Mouse (Mus musculus) lung, postnatal 0 days (tissue): ENCODE data around the gene Myo9a. TPM values are rescaled to one million over a fixed set of nuclear protein-coding genes. Genes with fewer than 3 reads are reported as not detected.
"Not testable (repeated sequence)": the region's sequence is repeated elsewhere in the genome, so short reads cannot be mapped to it uniquely, and the experiment has no call there.

Experiments used
- ATAC-seq: fragments of 200-750 bp; cut with Nextera tagmentation; 2 replicates; pipeline ENCODE4 v1.8.0; 2017; ENCODE audit warnings: moderate library complexity
- DNase-seq: peaks from one replicate; pipeline ENCODE4 v3.0.0-alpha.2; 2016; ENCODE audit warnings: low spot score
- H3K27ac ChIP-seq: fragments of 300-500 bp; sonication (generic); 2 replicates; pipeline ENCODE4 v1.5.1; 2014; ENCODE audit warnings: antibody characterized with exemption, mild to moderate bottlenecking, low read length, mixed read lengths
- H3K27me3 ChIP-seq: fragments of 300-500 bp; sonication (generic); replicated peaks from 2 replicates; pipeline ENCODE4 v1.6.1; 2014; ENCODE audit warnings: low read length, mixed read lengths; ENCODE audit not compliant: insufficient read depth
- H3K36me3 ChIP-seq: fragments of 300-500 bp; sonication (generic); 2 replicates; pipeline ENCODE4 v1.6.1; 2014; ENCODE audit warnings: low read length, mixed read lengths; ENCODE audit not compliant: insufficient read depth
- H3K4me1 ChIP-seq: fragments of 300-500 bp; sonication (generic); 2 replicates; pipeline ENCODE4 v1.6.1; 2014; ENCODE audit warnings: antibody characterized with exemption, low read depth, low read length, mixed read lengths; ENCODE audit not compliant: insufficient read depth
- H3K4me2 ChIP-seq: fragments of 300-500 bp; sonication (generic); replicated peaks from 2 replicates; pipeline ENCODE4 v1.6.1; 2014; ENCODE audit warnings: low read depth, mild to moderate bottlenecking, low read length, moderate library complexity, mixed read lengths
- H3K4me3 ChIP-seq: fragments of 300-500 bp; sonication (generic); 2 replicates; pipeline ENCODE4 v1.5.1; 2014; ENCODE audit warnings: low read depth, low read length
- H3K9ac ChIP-seq: fragments of 300-500 bp; sonication (generic); replicated peaks from 2 replicates; pipeline ENCODE4 v1.6.1; 2014; ENCODE audit warnings: low read depth, mild to moderate bottlenecking
- H3K9me3 ChIP-seq: fragments of 300-500 bp; sonication (generic); 2 replicates; pipeline ENCODE4 v1.6.1; 2016; ENCODE audit warnings: low read length, mixed read lengths
- CTCF ChIP-seq: IDR thresholded peaks from 2 replicates; pipeline ENCODE4 v1.5.1; 2016; ENCODE audit warnings: antibody characterized with exemption, mild to moderate bottlenecking
- EP300 ChIP-seq: IDR thresholded peaks from 2 replicates; pipeline ENCODE4 v1.6.1; 2016; ENCODE audit warnings: antibody characterized with exemption, mild to moderate bottlenecking, control low read depth
- WGBS: fragments of 180-500 bp; shearing (Covaris S2); extraction: QIAGEN DNeasy Blood & Tissue Kit; methylation state at CpG from one replicate; pipeline ENCODE4 v1.1.7; 2014; 5-methylcytosine and 5-hydroxymethylcytosine counted together
- polyA plus RNA-seq: library from polyadenylated mRNA; unstranded; fragments of >200 nt; fragmentation: Nextera tagmentation; extraction: Ambion mirVana; gene quantifications from 2 replicates; pipeline ENCODE4 v1.2.1, GENCODE M21; 2015

Myo9a gene
- polyA plus RNA-seq, 1 experiment from 2014 or later, result 8.1 TPM

GRCm38 (mm10) chr9:59748387-59748786, 2.3 kb upstream of the Myo9a start:
- peaks cover 4% of the 10 kb centered on the region; the same call in 1 of the 2 replicates for H3K4me1 ChIP-seq
- no peak overlapping the region for H3K4me3 ChIP-seq
- H3K27ac ChIP-seq, result no peak overlapping the region
- H3K36me3 ChIP-seq, result no peaks in the 10 kb centered on the region
- WGBS, result 78% methylated on average over 2 of the region's 2 CpGs
- no peak overlapping the region for H3K9ac ChIP-seq
- no peak for ATAC-seq
- no peak for DNase-seq
- no peaks in the 10 kb centered on the region for H3K27me3 ChIP-seq
- no peak for TF ChIP-seq CTCF
- no peak for TF ChIP-seq EP300
- no peaks in the 10 kb centered on the region for H3K9me3 ChIP-seq
- H3K4me2 ChIP-seq, result no peak overlapping the region

- WGBS, result 79% methylated on average over 11 of the region's 11 CpGs
- ATAC-seq, result no peak
- Histone ChIP-seq H3K36me3 (no peaks in the 10 kb centered on the region), H3K27ac (no peak overlapping the region), H3K27me3 (no peaks in the 10 kb centered on the region), H3K4me1 (peaks cover 4% of the 10 kb centered on the region; the same call in 1 of the 2 replicates), H3K9ac (no peak overlapping the region), H3K4me2 (no peak overlapping the region), H3K4me3 (no peak overlapping the region), H3K9me3 (no peaks in the 10 kb centered on the region)
- no peak for TF ChIP-seq CTCF
- no peak for TF ChIP-seq EP300
- no peak for DNase-seq
These were observed 1.7 kb upstream of the Myo9a start for GRCm38 (mm10) chr9:59748969-59749368.

DNA sequence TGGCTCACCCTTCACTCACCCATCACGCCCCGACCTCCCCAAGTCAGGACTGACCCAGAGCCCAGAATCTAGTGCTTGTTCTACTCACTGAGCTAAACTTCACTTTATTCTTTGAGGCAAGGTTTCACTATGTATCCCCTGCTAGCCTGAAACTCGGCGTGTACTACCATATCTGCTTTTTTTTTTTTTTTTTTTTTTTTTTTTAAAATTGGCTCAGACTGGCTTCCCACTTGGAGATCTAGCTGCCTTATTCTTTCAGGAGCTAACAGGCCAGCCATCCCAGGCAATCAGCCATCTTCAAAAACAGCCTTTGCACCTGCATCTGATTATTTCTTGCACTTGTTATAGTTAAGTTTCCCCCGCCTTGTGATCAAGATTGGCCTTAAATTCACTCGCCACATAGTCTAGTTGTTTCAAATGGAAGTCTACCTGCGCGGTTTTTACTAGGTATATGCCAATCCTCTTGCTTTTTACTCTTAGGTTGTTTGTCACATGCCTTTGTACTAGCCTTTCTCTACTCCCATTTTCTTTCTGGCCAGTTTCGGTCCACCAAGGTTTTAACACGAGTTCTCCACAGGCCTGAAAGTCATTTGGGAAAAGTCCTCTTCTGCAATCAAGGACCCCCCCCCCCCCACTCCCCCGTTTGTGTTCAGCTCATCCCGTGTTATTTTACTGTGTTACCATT, 973 bp upstream of the Myo9a start:
- Histone ChIP-seq H3K9me3 (no peaks in the 10 kb centered on the region), H3K27me3 (no peaks in the 10 kb centered on the region), H3K9ac (peak overlapping the region; percentile 29; the same call in 1 of the 2 replicates), H3K4me2 (peak overlapping the region; percentile 59), H3K27ac (no peak overlapping the region), H3K4me1 (peaks cover 4% of the 10 kb centered on the region; the same call in 1 of the 2 replicates), H3K36me3 (no peaks in the 10 kb centered on the region), H3K4me3 (peak overlapping the region; percentile 86)
- 32% methylated on average over 12 of the region's 12 CpGs for WGBS
- TF ChIP-seq EP300 (no peak), CTCF (no peak)
- ATAC-seq, result no peak
- no peak for DNase-seq

- WGBS, result under 1% methylated on average over 40 of the region's 49 CpGs
- ATAC-seq, result peak; percentile 92
- DNase-seq, result peak; percentile 94
- Histone ChIP-seq H3K4me1 (peaks cover 4% of the 10 kb centered on the region; the same call in 1 of the 2 replicates), H3K4me2 (peak overlapping the region; percentile 63), H3K27ac (peak overlapping the region; percentile 96), H3K27me3 (no peaks in the 10 kb centered on the region), H3K4me3 (peak overlapping the region; percentile 86), H3K9me3 (no peaks in the 10 kb centered on the region), H3K36me3 (no peaks in the 10 kb centered on the region), H3K9ac (peak overlapping the region; percentile 82)
- no peak for TF ChIP-seq EP300
- TF ChIP-seq CTCF, result no peak
These were observed 428 bp downstream of the Myo9a start for GRCm38 (mm10) chr9:59751066-59751581.

GRCm38 (mm10) chr9:59751966-59752365, 1.3 kb downstream of the Myo9a start:
- Histone ChIP-seq H3K9ac (peak overlapping the region; percentile 82), H3K27me3 (no peaks in the 10 kb centered on the region), H3K4me3 (peak overlapping the region; percentile 86), H3K27ac (peak overlapping the region; percentile 96), H3K9me3 (no peaks in the 10 kb centered on the region), H3K4me2 (peak overlapping the region; percentile 63), H3K4me1 (peaks cover 4% of the 10 kb centered on the region; the same call in 1 of the 2 replicates), H3K36me3 (no peaks in the 10 kb centered on the region)
- TF ChIP-seq EP300 (no peak), CTCF (no peak)
- WGBS, result 0% methylated on average over 2 of the region's 2 CpGs
- ATAC-seq (no peak), DNase-seq (peak; percentile 66)

DNA sequence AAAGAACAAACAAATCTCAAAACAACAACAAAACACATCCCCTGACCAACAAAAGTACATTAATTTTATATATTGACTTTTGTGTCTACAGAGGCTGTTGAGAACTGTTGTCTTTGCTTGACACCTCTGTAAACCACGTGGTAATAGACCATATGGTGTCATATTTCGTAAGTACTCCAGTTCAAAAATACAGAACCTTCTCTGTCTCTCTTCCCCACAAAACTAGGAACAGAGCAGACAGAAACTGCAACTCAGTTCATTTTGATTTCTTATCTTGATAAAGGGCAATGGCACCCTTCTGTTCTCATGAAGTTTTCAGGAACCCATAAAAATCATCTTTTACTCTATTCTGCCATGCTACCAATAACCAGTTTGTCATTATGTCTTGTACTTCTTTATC, 4.5 kb downstream of the Myo9a start:
- no peaks in the 10 kb centered on the region for H3K4me1 ChIP-seq
- H3K27ac ChIP-seq, result no peak overlapping the region
- TF ChIP-seq EP300 (no peak), CTCF (no peak)
- DNase-seq (no peak), ATAC-seq (no peak)
- no peaks in the 10 kb centered on the region for H3K27me3 ChIP-seq
- H3K4me3 ChIP-seq, result no peak overlapping the region
- WGBS, result 50% methylated on average over 2 of the region's 2 CpGs
- no peaks in the 10 kb centered on the region for H3K36me3 ChIP-seq
- H3K4me2 ChIP-seq, result no peak overlapping the region
- H3K9me3 ChIP-seq, result no peaks in the 10 kb centered on the region
- no peak overlapping the region for H3K9ac ChIP-seq

DNA sequence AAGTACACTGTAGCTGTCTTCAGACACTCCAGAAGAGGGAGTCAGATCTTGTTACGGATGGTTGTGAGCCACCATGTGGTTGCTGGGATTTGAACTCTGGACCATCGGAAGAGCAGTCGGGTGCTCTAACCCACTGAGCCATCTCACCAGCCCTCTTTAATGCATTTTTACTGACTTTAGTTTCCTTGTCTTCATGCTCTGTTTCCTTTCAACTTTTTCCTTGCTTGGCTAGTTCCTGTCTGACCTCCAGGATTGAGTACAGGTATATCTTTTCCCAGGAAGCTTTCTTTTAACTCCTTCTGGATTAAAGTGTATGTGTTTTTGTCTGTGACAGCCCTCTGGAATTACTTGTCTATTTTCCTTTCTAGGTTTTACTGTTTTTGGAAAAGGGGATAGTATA, 6.3 kb downstream of the Myo9a start:
- WGBS, result 89% methylated on average over 2 of the region's 3 CpGs
- not testable (repeated sequence) for H3K4me3 ChIP-seq, H3K4me2 ChIP-seq, H3K4me1 ChIP-seq, DNase-seq, H3K9me3 ChIP-seq, H3K27ac ChIP-seq, H3K36me3 ChIP-seq, H3K27me3 ChIP-seq, ATAC-seq, H3K9ac ChIP-seq
